Mouse (Mus musculus) heart, embryonic 11.5 days (tissue): ENCODE results near the gene Chka. TPM values are rescaled to one million over a fixed set of nuclear protein-coding genes. Genes with fewer than 3 reads are reported as not detected.

Source experiments
- ATAC-seq: fragments of 200-750 bp; cut with Nextera tagmentation; replicated peaks from 2 replicates; pipeline ENCODE4 v1.8.0; 2017; ENCODE audit warnings: moderate library complexity; ENCODE audit not compliant: insufficient number of reproducible peaks, low FRiP score, low TSS enrichment
- H3K27ac ChIP-seq: fragments of 300-500 bp; sonication (generic); 2 replicates; pipeline ENCODE4 v1.5.1; 2014; ENCODE audit warnings: mild to moderate bottlenecking, low read depth, low read length
- H3K27me3 ChIP-seq: fragments of 300-500 bp; sonication (generic); 2 replicates; pipeline ENCODE4 v1.6.1; 2014; ENCODE audit warnings: mild to moderate bottlenecking, low read length, mixed read lengths; ENCODE audit not compliant: control insufficient read depth, insufficient read depth
- H3K36me3 ChIP-seq: fragments of 300-500 bp; sonication (generic); 2 replicates; pipeline ENCODE4 v1.6.1; 2014; ENCODE audit warnings: mild to moderate bottlenecking, low read length, moderate library complexity, mixed read lengths; ENCODE audit not compliant: control insufficient read depth, insufficient read depth
- H3K4me1 ChIP-seq: fragments of 300-500 bp; sonication (generic); 2 replicates; pipeline ENCODE4 v1.6.1; 2014; ENCODE audit warnings: low read length; ENCODE audit not compliant: control insufficient read depth, insufficient read depth
- H3K4me2 ChIP-seq: fragments of 300-500 bp; sonication (generic); 2 replicates; pipeline ENCODE4 v1.6.1; 2014; ENCODE audit warnings: mild to moderate bottlenecking, moderate library complexity
- H3K4me3 ChIP-seq: fragments of 300-500 bp; sonication (generic); 2 replicates; pipeline ENCODE4 v1.5.1; 2014; ENCODE audit warnings: low read depth, low read length
- H3K9ac ChIP-seq: fragments of 300-500 bp; sonication (generic); 2 replicates; pipeline ENCODE4 v1.6.1; 2014; ENCODE audit warnings: mild to moderate bottlenecking, low read depth, low read length, moderate library complexity
- H3K9me3 ChIP-seq: fragments of 300-500 bp; sonication (generic); replicated peaks from 2 replicates; pipeline ENCODE4 v1.6.1; 2016; ENCODE audit warnings: low read length; ENCODE audit not compliant: control insufficient read depth
- WGBS: fragments of 180-500 bp; shearing (Covaris S2); extraction: QIAGEN DNeasy Blood & Tissue Kit; methylation state at CpG from one replicate; pipeline ENCODE4 v1.1.7; 2014; ENCODE audit not compliant: insufficient replicate concordance; 5-methylcytosine and 5-hydroxymethylcytosine counted together
- polyA plus RNA-seq: library from polyadenylated mRNA; unstranded; fragments of >200 nt; fragmentation: Nextera tagmentation; extraction: Ambion mirVana; gene quantifications from 2 replicates; pipeline ENCODE4 v1.2.1, GENCODE M21; 2014

Chka gene
- polyA plus RNA-seq, 1 experiment from 2014 or later, result 26.6 TPM

DNA sequence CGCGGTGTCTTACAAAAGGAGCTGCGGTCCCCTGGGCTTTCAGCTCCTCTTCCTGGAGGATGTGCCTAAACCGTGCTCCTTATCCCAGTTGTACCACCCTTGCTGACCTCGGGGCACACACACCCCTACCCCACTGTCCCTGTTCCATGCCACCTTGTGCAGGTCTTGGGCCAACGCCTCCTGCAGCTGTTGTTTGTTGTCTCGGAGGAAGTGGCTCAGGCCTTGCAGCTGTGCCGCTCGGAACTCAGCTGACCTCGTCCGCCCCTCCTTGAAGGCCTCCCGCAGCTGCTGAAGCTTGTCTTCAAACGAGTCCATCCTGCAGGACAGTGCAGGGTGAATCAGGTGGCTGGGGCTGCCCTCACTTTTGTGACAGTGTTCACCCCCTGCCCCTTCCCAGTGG is 72.0 kb downstream of the Chka start:
- Histone ChIP-seq H3K4me2 (no peak overlapping the region), H3K27ac (no peak overlapping the region), H3K9me3 (no peaks in the 10 kb centered on the region), H3K9ac (no peak overlapping the region), H3K4me3 (no peak overlapping the region), H3K36me3 (no peaks in the 10 kb centered on the region), H3K27me3 (no peaks in the 10 kb centered on the region), H3K4me1 (peaks cover 3% of the 10 kb centered on the region; the same call in 1 of the 2 replicates)
- no peak; the same call in 1 of the 2 replicates for ATAC-seq
- WGBS, result 69% methylated on average over 13 of the region's 13 CpGs

DNA sequence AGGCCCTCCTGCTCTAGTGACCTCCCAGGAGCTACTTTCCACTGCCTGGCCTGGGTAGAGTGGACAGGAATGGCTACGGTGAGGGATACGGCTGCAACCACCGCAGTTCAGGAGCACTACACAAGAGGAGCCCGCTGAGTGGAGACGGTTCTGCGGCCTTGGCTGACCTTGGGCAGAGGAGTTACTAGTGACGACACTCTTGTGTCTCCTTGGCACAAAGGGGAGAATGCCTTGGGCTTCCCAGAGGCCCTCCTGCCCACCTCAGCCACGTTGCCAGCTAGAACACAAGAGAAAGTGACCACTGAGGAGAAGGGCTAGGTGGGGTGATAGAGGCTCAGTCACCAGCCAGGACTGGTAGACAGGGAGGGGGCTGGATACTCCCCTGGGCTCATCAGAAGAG is 72.6 kb downstream of the Chka start:
- no peak overlapping the region for H3K9ac ChIP-seq
- H3K27me3 ChIP-seq, result no peaks in the 10 kb centered on the region
- 75% methylated on average over 8 of the region's 8 CpGs for WGBS
- H3K9me3 ChIP-seq, result no peaks in the 10 kb centered on the region
- H3K36me3 ChIP-seq, result no peaks in the 10 kb centered on the region
- no peak for ATAC-seq
- H3K27ac ChIP-seq, result no peak overlapping the region; the same call in 1 of the 2 replicates
- H3K4me1 ChIP-seq, result peaks cover 3% of the 10 kb centered on the region; the same call in 1 of the 2 replicates
- H3K4me3 ChIP-seq, result no peak overlapping the region
- no peak overlapping the region for H3K4me2 ChIP-seq

DNA sequence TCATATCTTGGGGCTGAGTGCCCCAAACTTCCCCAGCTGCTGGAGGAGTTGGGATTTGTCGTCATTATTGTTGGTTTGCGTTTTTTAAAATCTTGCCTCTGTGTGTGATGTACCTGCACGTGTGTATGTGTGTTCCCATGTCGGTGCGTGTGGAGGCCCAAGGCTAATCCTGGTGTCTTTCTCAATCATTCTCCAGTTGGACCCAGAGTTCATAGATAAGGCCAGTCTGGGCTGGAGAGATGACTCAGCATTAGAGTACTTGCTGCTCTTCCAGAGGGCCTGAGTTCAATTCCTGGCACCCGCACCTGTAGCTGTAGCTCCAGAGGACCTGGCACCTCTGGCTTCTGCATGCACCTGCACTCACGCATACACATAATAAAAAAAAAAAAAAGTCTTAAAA is 73.3 kb downstream of the Chka start:
- ATAC-seq, result no peak
- no peaks in the 10 kb centered on the region for H3K9me3 ChIP-seq
- H3K27me3 ChIP-seq, result no peaks in the 10 kb centered on the region
- no peak overlapping the region for H3K27ac ChIP-seq
- no peaks in the 10 kb centered on the region for H3K36me3 ChIP-seq
- H3K4me3 ChIP-seq, result no peak overlapping the region
- no peak overlapping the region for H3K9ac ChIP-seq
- 83% methylated on average over 7 of the region's 7 CpGs for WGBS
- H3K4me2 ChIP-seq, result no peak overlapping the region
- peaks cover 4% of the 10 kb centered on the region for H3K4me1 ChIP-seq

DNA sequence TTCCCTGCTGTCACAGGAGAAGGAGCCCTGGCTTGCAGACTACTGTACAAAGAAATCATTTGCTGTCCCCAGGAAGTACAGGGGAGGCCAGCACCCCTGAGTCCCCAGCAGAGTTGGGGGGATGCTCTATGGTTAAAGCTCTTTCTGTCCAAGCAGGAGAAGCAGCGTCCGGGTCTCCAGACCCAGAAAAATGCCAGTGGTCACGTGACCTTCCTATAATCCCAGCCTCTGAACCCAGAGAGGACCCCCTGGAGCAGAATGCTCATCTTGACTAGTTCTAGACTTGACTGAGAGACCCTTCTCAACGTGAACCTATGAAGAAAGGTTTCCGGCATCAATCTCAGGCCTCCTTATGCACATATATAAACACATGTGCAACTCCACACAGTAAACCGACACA is 74.3 kb downstream of the Chka start:
- Histone ChIP-seq H3K36me3 (no peaks in the 10 kb centered on the region), H3K4me1 (peaks cover 11% of the 10 kb centered on the region), H3K4me3 (no peak overlapping the region), H3K27ac (no peak overlapping the region), H3K9ac (no peak overlapping the region), H3K9me3 (no peaks in the 10 kb centered on the region), H3K4me2 (no peak overlapping the region), H3K27me3 (no peaks in the 10 kb centered on the region)
- WGBS, result 78% methylated on average over 6 of the region's 6 CpGs
- ATAC-seq, result no peak

DNA sequence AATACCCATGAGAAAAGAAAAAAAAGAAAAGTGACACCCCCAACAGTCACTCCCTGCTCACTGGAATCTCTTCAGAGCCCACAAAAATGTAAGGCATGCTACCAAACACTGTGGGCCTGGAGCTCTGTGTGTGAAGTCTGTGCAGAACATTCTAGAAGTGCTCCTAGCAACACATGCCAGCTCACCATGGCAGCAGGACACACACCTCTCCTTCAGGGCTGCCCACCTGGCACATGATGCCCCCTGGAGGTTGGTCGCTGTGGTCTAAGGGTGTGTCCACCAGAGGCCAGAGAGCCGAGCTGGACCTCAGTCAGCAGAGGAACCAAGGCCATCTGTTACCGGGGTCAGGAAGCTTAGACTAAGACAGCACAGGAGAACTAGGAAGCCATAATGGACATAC is 74.7 kb downstream of the Chka start:
- Histone ChIP-seq H3K27ac (no peak overlapping the region), H3K27me3 (no peaks in the 10 kb centered on the region), H3K9ac (no peak overlapping the region), H3K4me1 (peaks cover 11% of the 10 kb centered on the region), H3K4me2 (no peak overlapping the region), H3K9me3 (no peaks in the 10 kb centered on the region), H3K36me3 (no peaks in the 10 kb centered on the region), H3K4me3 (no peak overlapping the region)
- ATAC-seq, result no peak
- 61% methylated on average over 3 of the region's 3 CpGs for WGBS

DNA sequence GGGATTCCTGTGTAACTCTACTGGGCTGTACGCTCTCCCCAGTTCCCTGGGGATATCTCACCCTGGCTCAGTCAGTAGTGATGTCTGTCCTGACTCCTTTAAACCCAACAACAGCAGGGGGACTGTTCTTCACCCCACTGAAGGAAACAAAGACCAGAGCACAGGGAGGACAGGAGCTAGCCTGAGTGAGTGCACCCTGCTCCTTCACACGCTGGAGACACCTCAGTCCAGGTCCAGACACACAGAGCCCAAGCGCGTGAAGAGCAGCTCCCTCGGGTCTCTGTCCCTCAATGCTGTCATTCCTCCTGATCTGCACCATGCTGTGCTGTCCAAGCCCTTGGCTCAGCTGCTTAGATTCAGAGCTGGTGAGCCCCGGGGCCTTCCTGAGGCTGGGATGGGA is 75.1 kb downstream of the Chka start:
- Histone ChIP-seq H3K4me2 (no peak overlapping the region), H3K27me3 (no peaks in the 10 kb centered on the region), H3K27ac (no peak overlapping the region), H3K4me1 (peaks cover 11% of the 10 kb centered on the region), H3K4me3 (no peak overlapping the region), H3K9ac (no peak overlapping the region), H3K9me3 (no peaks in the 10 kb centered on the region), H3K36me3 (no peaks in the 10 kb centered on the region)
- no peak for ATAC-seq
- 63% methylated on average over 6 of the region's 6 CpGs for WGBS

DNA sequence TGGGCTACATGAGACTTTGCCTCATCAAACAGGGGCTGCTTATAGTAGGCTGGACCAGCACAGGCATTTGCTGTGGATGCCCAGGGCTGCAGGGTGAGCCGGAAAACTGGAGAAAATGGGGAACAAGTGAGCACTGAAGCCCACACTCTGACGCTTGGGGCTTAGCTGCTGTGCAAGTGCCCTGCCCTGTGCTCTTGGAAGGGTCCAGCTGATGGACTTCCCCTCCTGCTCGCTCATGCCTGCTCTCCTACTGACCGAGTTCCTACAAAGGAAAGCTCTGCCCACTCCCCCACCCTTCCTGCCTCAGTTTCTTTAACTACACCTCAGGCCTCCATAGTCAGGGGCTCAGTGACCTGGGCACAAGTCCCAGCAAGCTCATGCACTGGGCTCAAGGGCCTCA is 76.4 kb downstream of the Chka start:
- no peak overlapping the region for H3K9ac ChIP-seq
- H3K27ac ChIP-seq, result no peak overlapping the region
- no peaks in the 10 kb centered on the region for H3K36me3 ChIP-seq
- no peaks in the 10 kb centered on the region for H3K9me3 ChIP-seq
- no peak overlapping the region for H3K4me3 ChIP-seq
- no peaks in the 10 kb centered on the region for H3K27me3 ChIP-seq
- WGBS, result 83% methylated on average over 4 of the region's 4 CpGs
- ATAC-seq, result no peak
- peaks cover 11% of the 10 kb centered on the region for H3K4me1 ChIP-seq
- H3K4me2 ChIP-seq, result no peak overlapping the region

DNA sequence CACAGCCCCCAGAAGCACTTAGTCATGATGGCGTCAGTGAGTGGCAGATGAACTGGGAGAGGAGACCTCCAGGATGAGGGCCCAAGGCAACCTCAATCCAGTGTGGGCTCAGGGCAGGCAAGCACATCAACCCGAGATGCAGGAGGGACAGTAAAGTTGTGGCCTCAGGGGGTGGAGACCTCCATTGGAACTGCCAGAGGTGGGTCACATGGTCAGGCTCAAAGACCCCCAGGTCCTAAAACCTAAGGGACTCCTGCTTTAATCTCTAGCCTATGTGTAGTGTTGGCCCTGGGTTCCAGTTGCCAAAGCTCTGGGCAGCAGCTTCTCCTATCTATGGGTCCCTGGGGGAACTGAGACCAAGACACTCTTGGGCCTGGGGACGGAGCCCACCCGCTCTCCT is 77.2 kb downstream of the Chka start:
- no peak overlapping the region for H3K9ac ChIP-seq
- no peak overlapping the region for H3K4me2 ChIP-seq
- WGBS, result 81% methylated on average over 4 of the region's 4 CpGs
- peaks cover 11% of the 10 kb centered on the region for H3K4me1 ChIP-seq
- H3K9me3 ChIP-seq, result no peaks in the 10 kb centered on the region
- no peak for ATAC-seq
- no peaks in the 10 kb centered on the region for H3K36me3 ChIP-seq
- no peak overlapping the region for H3K4me3 ChIP-seq
- 0 out of 2 replicates have a peak overlapping the region, but pooled peaks have one; percentile 50 for H3K27ac ChIP-seq
- no peaks in the 10 kb centered on the region for H3K27me3 ChIP-seq

DNA sequence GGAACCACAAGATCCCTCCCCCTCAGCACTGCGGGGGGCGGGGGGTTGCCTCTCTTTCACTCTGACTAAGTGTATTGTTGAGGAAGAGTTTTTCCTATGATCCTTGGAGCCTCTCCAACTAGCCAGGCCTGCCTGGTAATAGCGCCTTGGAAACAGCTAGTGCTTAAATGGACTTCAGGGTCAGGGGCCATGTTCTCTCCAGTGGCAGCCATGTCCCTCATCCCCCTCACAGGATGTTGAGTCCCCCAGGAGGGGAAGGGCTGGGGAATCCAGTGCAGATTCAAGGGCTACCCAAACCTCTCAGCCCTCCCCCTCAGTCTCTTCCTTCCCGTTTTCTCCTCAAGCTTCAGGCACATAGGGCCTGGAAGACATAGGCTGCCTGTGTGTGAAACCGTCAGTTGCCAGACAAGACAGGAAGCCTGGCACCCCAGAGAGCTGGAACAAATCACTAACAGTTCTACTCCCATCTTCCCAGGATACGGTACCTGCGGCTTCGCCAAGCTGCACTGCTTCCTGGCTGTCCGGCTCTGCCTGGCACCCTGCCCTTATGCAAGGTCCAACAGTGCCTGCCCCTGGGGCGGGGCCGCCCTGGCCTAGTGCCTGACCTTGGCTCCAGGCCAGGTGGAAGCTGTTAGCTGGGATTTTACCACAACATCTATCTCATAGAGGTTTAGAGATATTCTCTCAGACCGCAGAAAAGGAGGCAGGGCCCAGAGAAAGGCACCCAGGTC is 77.8 kb downstream of the Chka start, which contains the start of gene Aldh3b1:
TSS of gene Aldh3b1 (minus strand) at position 598 of the 731 bp plus-strand sequence.
- peak within 1 kb of the TSS; percentile 40 for H3K9ac ChIP-seq
- ATAC-seq, result peak; percentile 63
- H3K27me3 ChIP-seq, result no peaks in the 10 kb centered on the region
- peaks cover 11% of the 10 kb centered on the region; the same call in 1 of the 2 replicates for H3K4me1 ChIP-seq
- H3K36me3 ChIP-seq, result no peaks in the 10 kb centered on the region
- H3K4me3 ChIP-seq, result no peak within 1 kb of the TSS
- H3K27ac ChIP-seq, result peak within 1 kb of the TSS; percentile 55
- no peaks in the 10 kb centered on the region for H3K9me3 ChIP-seq
- WGBS, result 44% methylated on average over 12 of the region's 12 CpGs
- H3K4me2 ChIP-seq, result peak within 1 kb of the TSS; percentile 2; the same call in 1 of the 2 replicates
